Mouse (Mus musculus): Measurements from ENCODE around the gene Slc12a8.

DNA sequence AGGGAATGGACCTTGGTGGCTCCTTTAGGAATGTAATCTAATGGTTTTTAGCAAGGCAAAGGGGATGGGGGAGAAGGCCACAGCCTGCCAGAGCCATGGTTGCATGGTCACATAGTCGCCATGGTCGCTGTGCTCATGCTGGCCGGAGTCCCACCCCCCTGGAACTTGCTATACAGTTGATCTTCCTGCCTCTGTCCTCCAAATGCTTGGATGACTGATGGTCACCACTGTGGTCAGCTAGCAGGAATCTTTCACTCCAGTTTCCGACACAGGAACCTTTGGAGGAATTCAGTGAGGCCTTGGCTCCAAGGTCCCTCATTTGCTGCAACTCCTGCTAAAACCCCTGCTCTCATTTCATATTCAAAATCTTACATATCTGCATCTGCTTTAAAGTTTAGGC is 79.1 kb downstream of the Slc12a8 start:
- TF ChIP-seq CTCF (IDR thresholded peaks at IDR 0.05; ENCODE audit: extremely low read depth, insufficient read depth, low read length) (no peak), POLR2A (IDR thresholded peaks at IDR 0.05; ENCODE audit: extremely low read depth, insufficient read depth, low read length) (no peak)

Measured in cortical plate, adult 2 months (tissue).